Mouse (Mus musculus): Measurements from ENCODE around the gene Clec4n.
"Not testable (repeated sequence)": the region's sequence is repeated elsewhere in the genome, so short reads cannot be mapped to it uniquely, and the experiment has no call there.

Clec4n gene

DNA sequence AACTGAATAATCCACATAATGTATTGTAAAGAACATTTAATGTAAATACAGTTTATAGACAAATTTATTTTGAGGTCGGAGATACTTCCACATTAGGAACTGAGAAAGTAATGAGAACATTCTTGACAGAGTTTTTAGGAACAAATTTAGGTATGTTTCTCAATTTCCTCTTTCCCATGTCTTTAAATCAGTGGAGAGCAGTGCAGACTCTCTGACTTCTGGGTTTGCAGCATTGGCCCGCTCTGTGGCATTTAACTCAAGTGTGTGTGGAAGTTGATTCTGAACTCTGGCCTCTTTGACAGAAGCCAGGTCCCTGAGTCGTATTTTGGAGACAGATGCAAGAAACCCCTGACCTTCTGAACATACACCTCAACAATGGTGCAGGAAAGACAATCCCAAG is at the start of gene Clec4n:
Gene Clec4n (plus strand): TSS at position 200 of the 400 bp plus-strand sequence.
- DNase-seq = no peak

DNA sequence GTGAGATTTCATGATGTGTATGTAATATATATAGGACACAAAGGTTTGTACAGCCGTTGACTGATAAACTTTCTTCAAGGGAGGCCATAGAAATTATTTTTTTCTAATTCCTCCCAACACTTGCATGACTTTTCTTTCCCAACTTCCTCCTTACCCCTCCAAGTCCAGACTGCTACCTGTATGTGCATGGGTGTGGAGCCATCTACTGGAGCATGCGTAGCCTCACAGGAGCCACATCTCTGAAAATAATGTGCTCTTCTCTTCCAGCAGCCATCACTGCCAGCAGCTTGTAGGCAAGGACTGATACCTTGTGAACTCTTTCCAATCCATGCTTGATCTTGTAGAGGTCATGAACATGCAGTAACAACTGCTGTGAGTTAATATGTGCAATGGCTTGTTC is 44.8 kb upstream of the Clec4n start:
- DNase-seq = not testable (repeated sequence)

DNA sequence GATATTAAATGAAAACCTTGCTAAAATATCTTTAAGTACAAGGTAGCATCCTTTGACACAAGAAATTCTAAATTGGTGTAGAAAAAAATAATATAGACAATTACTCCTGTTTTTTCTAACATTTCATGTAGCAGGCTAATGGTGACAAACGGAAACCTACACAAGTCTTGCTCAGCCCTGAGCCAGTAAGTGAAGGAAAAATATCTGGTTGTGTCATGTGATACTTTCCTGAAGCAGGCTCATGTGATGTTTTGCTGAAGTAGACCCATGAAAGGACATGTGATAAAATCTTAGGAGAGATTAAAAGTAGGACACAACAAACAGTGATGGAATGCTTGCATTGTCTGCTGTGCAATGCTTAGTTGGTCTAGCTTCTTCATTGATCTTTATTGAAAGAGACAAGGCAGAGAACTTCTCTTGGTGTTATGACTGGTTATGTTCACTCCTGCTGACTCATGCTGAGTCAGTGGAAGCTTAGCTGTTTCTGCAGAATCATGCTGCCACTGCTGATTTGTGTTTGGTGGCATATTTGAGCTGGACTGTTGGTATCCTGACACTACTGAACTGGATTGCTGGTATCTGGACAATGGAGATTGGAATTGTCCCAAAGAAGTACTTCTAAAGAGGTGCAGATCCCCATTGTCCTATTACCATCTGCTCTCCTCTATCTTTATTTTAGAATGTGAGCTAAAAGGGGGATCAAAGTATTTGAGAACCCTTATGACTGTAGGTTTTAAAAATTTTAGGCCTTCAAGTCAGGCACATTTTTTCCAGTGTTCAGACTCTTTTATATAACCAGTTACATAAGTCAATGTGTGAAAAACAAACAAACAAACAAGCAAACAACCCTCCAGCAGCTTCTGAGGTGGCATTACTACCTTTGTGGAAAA is 22.2 kb upstream of the Clec4n start:
- no peak for DNase-seq

DNA sequence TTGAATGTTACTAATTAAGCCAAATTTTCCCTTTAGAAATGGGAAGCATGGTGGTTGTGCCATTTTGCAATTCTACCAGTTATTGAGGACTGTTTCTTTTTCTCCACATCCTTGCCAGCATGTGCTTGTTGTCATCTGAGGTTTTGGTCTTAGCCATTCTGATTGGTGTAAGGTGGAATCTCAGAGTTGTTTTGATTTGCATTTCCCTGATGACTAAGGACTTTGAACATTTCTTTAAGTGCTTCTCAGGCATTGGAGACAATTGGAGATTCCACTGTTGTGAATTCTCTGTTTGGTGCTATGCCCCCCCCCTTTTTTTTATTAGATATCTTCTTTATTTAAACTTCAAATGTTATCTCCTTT is 21.6 kb upstream of the Clec4n start:
- not testable (repeated sequence) for DNase-seq

DNA sequence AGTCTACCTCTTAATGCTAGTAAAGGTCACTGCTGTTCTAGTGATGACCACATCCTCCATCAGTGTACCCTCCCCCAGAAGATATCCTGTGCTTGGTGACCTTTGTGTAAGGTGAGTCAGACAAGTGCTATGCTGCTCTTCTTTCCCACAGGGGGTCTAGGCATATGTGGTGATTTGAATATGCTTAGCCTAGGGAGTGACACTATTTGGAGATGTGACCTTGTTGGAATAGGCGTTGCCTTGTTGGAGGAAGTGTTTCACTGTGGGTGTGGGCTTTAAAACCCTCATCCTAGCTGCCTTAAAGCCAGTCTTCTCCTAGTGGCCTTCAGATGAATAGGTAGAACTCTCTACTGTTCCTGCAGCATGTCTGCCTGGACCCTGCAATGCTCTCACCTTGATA is 17.9 kb upstream of the Clec4n start:
- no peak for DNase-seq

DNA sequence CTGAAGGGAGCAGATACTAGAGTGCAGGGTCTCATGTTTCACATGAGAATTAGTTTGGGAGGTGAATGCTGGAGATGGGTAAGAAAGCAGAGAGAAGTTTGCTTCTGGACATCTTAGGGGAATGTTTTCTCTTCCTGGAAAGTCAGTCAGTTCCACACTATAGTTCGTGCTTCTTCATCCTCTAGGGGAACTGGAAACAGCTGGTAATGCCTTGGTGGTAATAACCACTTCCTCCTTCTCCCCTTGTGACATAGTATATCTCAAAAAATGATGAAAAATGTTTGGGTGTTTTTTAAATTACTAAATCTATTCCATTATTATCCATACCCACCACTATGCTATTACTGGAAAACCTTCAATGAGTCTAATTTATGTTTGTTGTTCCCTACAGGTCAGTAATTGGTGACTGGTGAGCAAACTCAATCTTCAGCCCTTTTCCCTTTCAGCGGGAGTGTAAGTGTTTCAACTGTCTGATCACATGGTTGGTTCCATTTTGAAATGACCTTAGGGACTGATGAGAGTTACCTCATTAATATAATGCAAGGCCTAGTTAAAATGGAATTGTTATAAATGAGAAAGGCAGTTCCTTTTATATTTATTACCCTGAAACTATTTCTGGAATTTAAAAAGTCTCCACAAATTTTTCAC is 2.0 kb upstream of the Clec4n start:
- DNase-seq = no peak

DNA sequence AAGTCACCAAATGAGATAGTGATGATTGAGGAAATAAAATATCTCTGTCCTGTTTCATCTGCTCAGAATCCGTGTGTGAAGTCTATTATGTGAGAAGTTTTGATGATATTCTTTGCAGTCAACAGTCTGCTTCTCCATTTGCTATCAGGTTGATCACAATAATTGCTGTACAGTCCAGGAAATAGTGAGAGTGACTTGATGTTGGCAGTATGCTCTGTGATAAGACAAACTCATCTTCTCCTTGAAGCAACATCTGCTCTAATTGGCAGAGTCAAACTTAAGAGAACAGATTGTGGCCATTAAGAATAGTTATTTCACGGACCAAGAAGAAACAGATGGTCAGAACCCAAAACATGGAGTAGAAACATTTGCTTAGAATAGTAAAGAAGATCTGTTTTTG is 1.5 kb downstream of the Clec4n start:
- no peak for DNase-seq

DNA sequence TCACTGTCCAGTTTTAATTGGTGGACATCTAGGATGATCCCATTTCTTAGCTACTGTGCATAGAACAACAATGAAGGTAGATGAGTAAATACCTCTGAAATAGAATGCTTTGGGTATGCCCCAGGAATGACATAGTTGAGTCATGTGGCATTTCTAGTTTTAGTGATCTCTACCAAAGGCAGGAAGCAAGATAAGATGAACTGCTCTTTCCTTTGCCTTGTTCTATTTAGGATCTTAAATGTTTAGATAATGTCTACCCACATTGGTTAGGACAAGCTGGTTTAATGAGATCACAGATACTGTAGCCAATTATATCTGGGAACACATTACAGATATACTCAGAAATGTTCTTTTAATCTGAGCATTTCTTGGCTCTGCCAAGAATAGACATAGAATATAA is 7.9 kb downstream of the Clec4n start:
- no peak for DNase-seq

DNA sequence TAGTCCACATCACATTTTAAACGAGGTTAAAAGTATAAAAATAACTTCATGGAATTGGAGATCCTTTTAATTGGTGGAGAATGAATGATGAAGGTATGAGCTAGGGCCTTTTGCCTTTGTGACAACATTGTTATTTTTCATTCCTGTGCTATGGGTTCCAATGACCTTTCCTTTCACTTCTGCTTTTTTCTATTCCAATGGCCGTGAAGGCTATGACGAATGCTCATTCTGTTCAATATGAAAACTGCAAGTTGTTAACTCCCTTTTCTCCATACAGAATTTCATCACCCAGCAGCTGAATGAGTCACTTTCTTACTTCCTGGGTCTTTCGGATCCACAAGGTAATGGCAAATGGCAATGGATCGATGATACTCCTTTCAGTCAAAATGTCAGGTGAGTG is 14.6 kb downstream of the Clec4n start:
- no peak for DNase-seq

DNA sequence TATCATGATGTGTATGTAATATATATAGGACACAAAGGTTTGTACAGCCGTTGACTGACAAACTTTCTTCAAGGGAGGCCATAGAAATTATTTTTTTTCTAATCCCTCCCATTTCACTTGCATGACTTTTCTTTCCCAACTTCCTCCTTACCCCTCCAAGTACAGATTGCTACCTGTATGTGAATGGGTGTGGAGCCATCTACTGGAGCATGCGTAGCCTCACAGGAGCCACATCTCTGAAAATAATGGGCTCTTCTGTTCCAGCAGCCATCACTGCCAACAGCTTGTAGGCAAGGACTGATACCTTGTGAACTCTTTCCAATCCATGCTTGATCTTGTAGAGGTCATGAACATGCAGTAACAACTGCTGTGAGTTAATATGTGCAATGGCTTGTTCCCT is 19.2 kb downstream of the Clec4n start:
- DNase-seq = not testable (repeated sequence)

DNA sequence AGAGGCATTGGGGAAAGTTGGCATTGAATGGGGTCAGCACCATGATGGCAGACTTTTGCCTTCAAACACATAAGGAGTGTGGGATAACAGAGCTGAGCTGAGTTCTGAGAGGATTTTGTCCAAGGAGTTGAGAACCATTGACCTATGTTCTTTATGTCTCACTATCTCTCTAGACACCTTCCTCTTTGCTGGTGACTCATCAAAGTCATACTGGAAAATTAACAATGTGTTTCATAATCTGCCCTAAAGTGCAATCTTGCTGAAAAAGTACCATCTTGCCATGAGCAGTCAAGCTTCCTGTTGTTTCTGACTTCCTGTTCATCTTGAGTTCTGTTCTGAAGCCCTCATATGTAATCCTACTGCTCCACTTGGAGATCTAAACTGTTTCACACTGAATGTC is 23.1 kb downstream of the Clec4n start:
- no peak for DNase-seq

DNA sequence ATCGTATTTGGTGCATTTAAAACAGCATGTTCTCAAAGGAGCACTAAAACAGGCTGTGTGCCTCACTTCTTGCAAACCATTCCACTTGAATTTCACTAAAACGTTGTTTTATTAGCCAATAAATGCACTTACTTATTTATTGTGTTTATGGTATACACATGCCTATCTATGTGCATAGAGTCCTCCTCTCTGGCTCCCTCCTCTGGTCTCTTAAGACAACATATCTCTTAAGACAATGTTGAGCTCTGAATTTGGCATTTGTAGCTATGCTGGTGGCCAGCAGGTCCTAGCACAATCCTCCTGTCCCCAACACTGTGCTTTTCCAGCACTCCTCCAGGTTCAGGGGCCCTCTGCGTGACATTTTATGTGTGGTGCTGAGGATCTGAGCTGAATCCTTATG is 29.3 kb downstream of the Clec4n start:
- no peak for DNase-seq

DNA sequence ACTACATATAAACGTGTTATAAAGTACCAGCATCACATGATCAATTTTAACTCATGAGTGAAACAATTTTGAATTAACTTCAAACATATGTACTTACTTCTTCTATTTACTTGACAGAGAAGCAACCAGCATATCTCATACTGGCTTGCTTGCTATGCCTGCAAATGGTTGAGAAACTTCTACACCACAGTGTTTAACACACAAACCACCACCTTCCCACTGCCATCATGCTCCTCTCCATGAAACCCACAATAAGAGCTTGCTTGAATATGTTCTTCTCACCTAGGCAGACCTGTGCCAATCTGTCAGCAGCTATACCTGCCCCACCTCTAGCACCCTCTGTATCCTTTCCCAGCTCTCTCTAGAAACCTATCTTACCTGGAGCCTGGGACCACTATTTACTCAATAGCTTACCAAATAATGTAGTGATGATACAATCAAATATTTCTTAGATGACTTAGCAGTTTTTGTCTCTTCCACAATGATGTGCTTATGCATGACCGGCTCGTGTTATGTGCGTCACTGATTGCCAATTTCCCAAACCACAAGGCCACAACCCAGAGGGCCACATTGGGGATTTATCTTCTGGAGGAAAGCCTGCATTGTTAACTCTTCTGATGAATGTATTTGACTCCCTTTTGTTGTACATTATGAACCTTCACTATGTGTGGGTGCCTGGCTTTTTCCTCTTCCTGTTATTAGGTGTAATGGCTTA is 30.4 kb downstream of the Clec4n start:
- no peak for DNase-seq

DNA sequence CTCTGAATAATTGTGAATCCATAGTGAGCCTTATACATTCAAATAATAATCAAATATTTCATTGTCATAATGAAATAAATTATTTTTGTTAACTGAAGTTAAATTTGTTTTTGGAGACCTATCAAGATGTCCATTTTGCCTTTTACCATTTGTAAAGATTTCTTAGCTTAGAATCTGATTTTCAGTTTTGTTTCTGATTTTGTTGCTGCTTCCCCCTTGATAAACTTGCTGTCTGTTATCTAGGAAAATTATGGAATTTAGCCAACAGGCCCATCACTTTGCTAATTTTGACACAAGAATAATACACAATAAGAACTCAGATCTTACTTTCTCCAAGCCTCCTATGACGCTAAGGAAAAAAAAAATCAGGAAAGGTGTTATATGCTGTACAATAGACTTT is 31.2 kb downstream of the Clec4n start:
- DNase-seq = no peak

DNA sequence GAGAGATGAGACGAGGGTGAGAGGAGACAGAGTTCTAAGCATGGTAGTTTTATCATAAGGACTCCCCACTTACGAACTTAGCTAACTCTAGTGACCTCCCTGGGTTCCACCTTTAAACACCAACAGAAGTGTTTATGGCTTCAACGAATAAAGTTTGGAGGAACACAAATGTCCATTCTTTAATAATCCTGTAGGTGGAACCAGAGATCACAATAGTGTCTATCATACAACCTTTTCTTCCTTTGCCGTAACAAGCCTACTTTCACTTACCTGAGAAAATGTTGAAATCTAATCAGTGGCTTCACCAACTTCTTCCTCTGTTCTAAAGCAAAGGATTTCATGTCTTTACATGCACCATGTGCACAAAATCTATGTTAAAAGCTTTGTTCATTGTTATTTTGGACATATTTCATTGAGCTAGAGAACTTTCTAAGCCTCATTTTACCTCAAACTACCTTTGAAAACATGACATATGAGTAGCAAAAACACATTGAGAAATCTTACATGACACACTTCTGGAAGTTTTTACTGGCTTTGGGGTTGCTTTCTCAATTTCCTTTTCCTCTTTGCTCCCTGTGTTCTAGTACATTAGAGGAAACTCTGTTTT is 32.0 kb downstream of the Clec4n start, which contains the start of gene Clec4d:
Gene Clec4d (plus strand): TSS at position 557 of the 607 bp plus-strand sequence.
- DNase-seq = no peak

DNA sequence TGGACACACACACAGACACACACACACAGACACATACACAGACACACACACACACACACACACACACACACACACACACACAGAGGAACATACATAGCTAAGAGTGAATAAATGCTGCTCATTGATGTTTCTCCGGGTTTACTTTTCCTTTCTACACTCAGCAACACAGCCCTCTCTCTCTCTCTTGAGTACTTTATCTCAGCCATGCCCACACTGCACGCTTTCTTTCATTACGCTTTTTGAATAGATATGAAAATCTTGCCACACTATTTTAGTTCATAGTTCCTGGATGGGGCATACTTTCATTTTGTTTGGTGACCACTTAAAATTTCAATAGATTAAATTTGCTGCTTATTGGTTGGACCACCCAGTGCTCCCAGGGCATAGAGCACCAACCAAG is 34.6 kb downstream of the Clec4n start:
- no peak for DNase-seq

DNA sequence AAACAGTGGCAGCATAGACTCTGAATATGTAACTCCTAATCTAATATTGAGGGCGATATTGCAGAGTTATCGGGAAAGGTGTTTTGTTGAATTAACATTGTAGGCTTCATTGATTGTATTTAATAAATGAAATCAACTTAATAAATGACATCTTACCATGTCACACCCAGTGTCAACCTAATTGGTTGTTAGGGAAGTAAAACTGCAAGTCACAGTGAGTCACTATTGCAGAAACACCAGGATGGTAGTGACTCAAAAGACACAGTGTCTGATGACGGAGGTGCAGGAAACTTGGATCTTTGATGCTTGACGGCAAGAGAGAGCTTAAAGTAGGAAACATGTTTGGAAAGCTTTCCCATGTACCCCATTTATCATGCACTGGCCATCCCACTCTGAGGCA is 36.2 kb downstream of the Clec4n start:
- DNase-seq = no peak

DNA sequence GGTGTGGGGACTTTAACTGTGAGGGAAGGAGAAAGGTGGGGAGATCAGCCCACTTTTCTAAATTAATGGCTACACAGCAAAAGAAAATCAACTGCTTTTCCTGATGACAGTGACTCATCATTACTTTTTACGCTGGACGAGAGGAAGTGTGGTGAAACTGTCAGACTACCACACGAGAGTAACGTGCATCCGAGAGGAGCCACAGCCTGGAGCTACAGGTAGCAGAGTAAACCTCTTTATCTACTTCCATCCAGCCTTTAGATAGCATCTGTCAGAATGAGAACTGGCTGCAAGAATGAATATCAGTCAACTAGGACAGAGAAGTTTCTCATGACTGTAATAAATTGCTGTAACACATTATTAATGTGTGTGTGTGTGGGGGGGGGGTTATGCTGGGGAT is 37.3 kb downstream of the Clec4n start:
- DNase-seq = no peak

DNA sequence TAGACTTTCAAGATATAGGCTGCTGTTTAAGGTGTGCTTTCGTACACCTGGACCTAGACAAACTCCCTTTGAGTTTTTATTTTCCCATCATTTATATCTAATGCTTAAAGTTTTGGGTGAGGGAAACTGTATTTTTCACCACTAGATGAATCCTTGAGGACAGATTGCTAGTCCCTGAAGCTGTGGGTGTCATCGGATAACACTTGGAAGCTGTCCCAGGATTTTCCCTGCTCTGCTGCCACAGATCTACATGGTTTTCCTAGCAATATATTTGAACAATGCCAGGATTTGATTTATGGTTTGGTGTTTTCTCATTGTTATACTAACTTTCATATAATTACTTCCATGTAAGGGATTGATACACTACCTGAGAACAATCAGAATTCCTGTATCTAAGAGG is 49.8 kb downstream of the Clec4n start:
- no peak for DNase-seq

DNA sequence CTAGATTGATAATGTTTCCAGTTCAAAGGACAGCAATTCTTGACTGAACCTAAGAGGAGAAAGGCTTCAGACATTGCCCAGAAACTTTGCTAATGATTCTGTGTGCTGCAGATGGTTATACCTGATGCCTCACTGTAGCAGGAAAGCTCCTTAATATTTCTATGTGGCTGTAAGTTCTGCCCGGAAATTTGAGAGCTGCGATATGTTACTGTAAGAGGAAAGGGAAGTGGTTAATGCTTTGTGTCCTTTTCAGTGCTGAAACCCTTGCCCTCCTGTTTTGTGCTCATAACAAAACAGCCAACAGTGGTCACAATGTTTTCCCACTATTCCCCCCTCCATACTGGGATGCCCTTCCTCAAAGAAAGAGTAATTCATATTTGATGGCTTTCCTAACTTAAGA is 56.7 kb downstream of the Clec4n start:
- DNase-seq = no peak

DNA sequence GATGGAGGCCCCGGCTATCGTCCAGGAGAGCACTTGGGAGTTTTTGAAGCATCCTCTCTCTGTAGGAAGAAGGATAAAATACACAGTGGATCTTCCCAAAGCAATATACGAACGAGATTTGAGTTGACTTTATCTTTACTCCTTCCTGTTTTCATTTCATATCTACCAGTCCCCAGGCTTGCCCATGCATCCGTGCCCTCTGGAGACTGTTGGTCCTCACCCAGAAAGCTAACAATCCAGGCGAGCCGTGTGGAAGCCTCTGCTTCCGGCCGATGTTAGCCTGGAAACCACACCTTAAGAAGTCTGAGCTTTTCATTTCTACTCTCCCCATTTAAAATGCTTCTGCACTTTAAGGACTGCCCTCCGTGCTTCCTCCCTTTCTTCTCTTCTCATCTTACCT is 59.3 kb downstream of the Clec4n start:
- no peak for DNase-seq

DNA sequence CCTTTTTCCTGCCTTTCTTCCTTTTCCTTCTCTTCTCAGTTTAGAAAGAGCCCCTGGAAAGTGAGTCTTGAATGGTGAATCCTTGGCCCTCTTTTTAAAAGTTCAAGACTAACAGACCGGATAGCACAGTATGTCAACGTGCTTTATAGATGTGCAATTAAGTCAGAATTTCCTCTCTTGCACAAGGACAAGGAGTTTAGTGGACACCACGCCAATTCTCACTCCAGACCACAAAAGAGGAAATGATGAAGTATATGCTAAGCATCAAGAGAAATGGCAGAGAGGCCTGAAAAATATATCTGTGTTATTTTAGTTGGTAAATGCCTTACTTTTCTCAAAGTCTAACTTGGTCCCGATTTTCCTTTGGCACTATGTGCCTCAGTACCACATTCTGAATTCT is 60.1 kb downstream of the Clec4n start, which contains the start of gene Clec4e:
Gene Clec4e (minus strand): TSS at position 118 of the 400 bp plus-strand sequence.
- DNase-seq = no peak

DNA sequence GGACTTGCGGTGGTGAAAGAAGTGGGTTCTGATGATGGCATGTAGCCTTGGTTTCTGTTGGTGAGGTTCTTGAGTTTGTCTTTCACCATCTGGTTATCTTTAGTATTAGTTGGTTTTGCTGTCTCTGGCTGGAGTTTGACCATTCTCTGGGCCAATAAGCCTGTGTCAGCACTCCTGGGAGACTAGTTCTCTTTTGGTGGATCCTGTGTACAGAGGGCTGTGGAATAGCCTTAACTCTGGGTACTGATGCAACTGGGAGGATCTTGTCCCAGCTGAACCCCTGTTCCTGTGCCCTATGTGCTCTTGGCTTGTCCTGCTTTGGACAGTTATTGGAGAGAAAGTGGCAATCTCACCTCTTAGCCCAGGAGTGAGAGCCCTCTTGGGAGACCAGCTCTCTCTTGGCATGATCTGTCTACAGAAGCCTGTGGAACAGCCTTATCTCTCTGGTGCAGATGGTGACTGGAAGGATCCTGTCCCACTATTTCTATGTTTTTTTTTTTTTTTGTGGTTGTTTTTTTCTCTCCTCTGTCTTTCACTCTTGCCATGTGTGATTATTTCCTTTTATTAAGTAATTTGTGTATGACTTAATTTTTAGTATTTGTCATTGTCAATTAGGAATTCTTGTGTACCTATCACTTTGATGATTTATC is 63.2 kb downstream of the Clec4n start:
- DNase-seq = no peak

Measured in lung, postnatal 14 days (tissue).